Mouse (Mus musculus) megakaryocyte, embryonic 14.5 days (primary cell): ENCODE results near the gene Baiap2l1.

ENCODE experiments used
- FLI1 ChIP-seq: IDR thresholded peaks from 2 replicates; pipeline ENCODE4 v1.6.1; 2012; ENCODE audit warnings: low read length, inconsistent platforms, mixed read lengths
- GATA1 ChIP-seq: IDR thresholded peaks from 3 replicates; pipeline ENCODE4 v1.6.1; 2012; ENCODE audit warnings: mixed read lengths, low read length, inconsistent platforms, borderline replicate concordance

- TF ChIP-seq GATA1, result no peak
- TF ChIP-seq FLI1, result no peak
Observed at GRCm38 (mm10) chr5:144221305-144221704, 136.6 kb downstream of the Baiap2l1 start.
